Mouse (Mus musculus) midbrain, embryonic 16.5 days (tissue): ENCODE measurements around the gene Drd1. TPM values are rescaled to one million over a fixed set of nuclear protein-coding genes. Genes with fewer than 3 reads are reported as not detected.

ENCODE experiments used
- ATAC-seq: fragments of 200-750 bp; cut with Nextera tagmentation; 2 replicates; pipeline ENCODE4 v1.8.0; 2017; ENCODE audit warnings: moderate TSS enrichment
- H3K27ac ChIP-seq: fragments of 300-500 bp; sonication (generic); 2 replicates; pipeline ENCODE4 v1.5.1; 2014; ENCODE audit warnings: mild to moderate bottlenecking, low read length, mixed read lengths
- H3K27me3 ChIP-seq: fragments of 300-500 bp; sonication (generic); 2 replicates; pipeline ENCODE4 v1.6.1; 2014; ENCODE audit warnings: low read depth, low read length, mixed read lengths; ENCODE audit not compliant: control insufficient read depth, insufficient read depth
- H3K36me3 ChIP-seq: fragments of 300-500 bp; sonication (generic); 2 replicates; pipeline ENCODE4 v1.6.1; 2014; ENCODE audit warnings: mild to moderate bottlenecking, low read length, moderate library complexity, mixed read lengths; ENCODE audit not compliant: control insufficient read depth, insufficient read depth
- H3K4me1 ChIP-seq: fragments of 300-500 bp; sonication (generic); 2 replicates; pipeline ENCODE4 v1.6.1; 2014; ENCODE audit warnings: mild to moderate bottlenecking, low read length, mixed read lengths; ENCODE audit not compliant: control insufficient read depth, insufficient read depth
- H3K4me2 ChIP-seq: fragments of 300-500 bp; sonication (generic); 2 replicates; pipeline ENCODE4 v1.6.1; 2014; ENCODE audit warnings: mild to moderate bottlenecking, low read length, mixed read lengths
- H3K4me3 ChIP-seq: fragments of 300-500 bp; sonication (generic); 2 replicates; pipeline ENCODE4 v1.5.1; 2014; ENCODE audit warnings: low read depth, mild to moderate bottlenecking, low read length, moderate library complexity, mixed read lengths
- H3K9ac ChIP-seq: fragments of 300-500 bp; sonication (generic); 2 replicates; pipeline ENCODE4 v1.6.1; 2014; ENCODE audit warnings: low read depth, low read length, mixed read lengths
- H3K9me3 ChIP-seq: fragments of 300-500 bp; sonication (generic); replicated peaks from 2 replicates; pipeline ENCODE4 v1.6.1; 2014; ENCODE audit warnings: mild to moderate bottlenecking, low read length, mixed read lengths; ENCODE audit not compliant: control insufficient read depth, poor library complexity, severe bottlenecking
- WGBS: fragments of 180-500 bp; shearing (Covaris S2); extraction: QIAGEN DNeasy Blood & Tissue Kit; methylation state at CpG from one replicate; pipeline ENCODE4 v1.1.7; 2014; 5-methylcytosine and 5-hydroxymethylcytosine counted together
- polyA plus RNA-seq: library from polyadenylated mRNA; unstranded; fragments of >200 nt; fragmentation: Nextera tagmentation; extraction: Ambion mirVana; gene quantifications from 2 replicates; pipeline ENCODE4 v1.2.1, GENCODE M21; 2015

Gene Drd1
- polyA plus RNA-seq, 1 experiment from 2014 or later: 5.2 TPM

DNA sequence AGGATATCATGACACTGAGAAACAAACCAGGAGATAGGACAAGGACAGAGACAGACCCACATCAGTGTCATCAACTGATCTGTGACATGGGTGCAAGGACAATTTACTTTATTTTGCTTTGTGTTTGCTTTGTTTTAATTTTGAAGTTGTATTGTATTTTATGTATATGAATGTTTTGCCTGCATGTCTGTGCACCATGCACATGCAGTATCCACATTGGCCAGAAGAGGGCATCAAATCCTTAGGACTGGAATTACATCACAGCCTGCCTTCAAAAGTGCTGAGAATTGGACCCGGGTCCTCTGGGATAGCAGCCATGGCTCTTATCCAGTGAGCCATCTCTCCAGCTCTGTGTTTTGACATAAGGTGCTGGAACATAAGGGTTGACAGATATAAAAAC lies 20.0 kb downstream of the Drd1 start:
- H3K36me3 ChIP-seq: no peaks in the 10 kb centered on the region
- no peak for ATAC-seq
- H3K4me3 ChIP-seq: no peak overlapping the region
- H3K27ac ChIP-seq: no peak overlapping the region
- no peaks in the 10 kb centered on the region for H3K4me1 ChIP-seq
- no peak overlapping the region for H3K4me2 ChIP-seq
- no peaks in the 10 kb centered on the region for H3K9me3 ChIP-seq
- no peaks in the 10 kb centered on the region for H3K27me3 ChIP-seq
- 84% methylated on average over 1 of the region's 1 CpGs for WGBS
- no peak overlapping the region for H3K9ac ChIP-seq

DNA sequence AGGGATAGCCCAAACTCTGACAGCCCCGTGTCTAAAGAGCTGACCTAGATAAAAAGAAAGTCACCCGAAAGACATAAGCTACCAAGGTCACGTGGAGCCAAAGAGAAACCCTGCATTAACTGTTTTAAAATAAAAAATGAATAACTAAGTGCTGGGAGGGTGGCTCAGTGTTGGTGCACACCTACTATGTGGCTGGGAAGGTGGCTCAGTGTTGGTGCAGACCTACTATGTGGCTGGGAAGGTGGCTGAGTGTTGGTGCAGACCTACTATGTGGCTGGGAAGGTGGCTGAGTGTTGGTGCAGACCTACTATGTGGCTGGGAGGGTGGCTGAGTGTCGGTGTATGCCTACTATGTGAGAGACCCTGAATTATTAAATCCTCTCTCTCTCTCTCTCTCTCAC lies 21.9 kb downstream of the Drd1 start:
- H3K4me2 ChIP-seq: no peak overlapping the region
- ATAC-seq: no peak
- no peak overlapping the region for H3K4me3 ChIP-seq
- no peaks in the 10 kb centered on the region for H3K4me1 ChIP-seq
- no peaks in the 10 kb centered on the region for H3K9me3 ChIP-seq
- no peaks in the 10 kb centered on the region for H3K27me3 ChIP-seq
- H3K9ac ChIP-seq: no peak overlapping the region
- H3K27ac ChIP-seq: no peak overlapping the region
- H3K36me3 ChIP-seq: no peaks in the 10 kb centered on the region
- 79% methylated on average over 4 of the region's 4 CpGs for WGBS

- H3K36me3 ChIP-seq: no peaks in the 10 kb centered on the region
- no peak overlapping the region for H3K9ac ChIP-seq
- no peak overlapping the region for H3K4me3 ChIP-seq
- H3K4me2 ChIP-seq: no peak overlapping the region
- no peaks in the 10 kb centered on the region for H3K27me3 ChIP-seq
- H3K4me1 ChIP-seq: no peaks in the 10 kb centered on the region
- no peak for ATAC-seq
- no peaks in the 10 kb centered on the region for H3K9me3 ChIP-seq
- no peak overlapping the region for H3K27ac ChIP-seq
- 66% methylated on average over 7 of the region's 7 CpGs for WGBS
These were observed 28.4 kb downstream of the Drd1 start for GRCm38 (mm10) chr13:54027079-54027478.

DNA sequence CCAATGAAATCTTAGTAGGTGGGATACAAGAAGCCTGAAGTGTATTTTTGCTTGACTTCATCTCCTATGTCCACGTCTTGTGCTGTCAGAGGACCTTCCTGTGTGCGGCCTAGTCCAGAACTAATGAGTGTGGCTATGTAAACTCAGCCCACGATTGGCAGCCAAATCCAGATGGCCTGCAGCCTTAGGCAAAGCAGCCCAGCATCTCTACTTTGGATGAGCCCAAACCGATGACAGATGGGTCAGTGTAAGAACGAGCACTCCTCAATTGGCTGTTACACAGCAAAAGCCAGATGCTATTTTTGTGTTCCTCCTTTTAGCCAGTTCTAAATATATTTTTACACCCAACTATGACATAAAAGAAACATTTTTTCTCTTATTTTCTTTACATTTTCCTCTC lies 32.2 kb downstream of the Drd1 start:
- Histone ChIP-seq H3K4me3 (no peak overlapping the region), H3K4me1 (no peaks in the 10 kb centered on the region), H3K9me3 (no peaks in the 10 kb centered on the region), H3K36me3 (no peaks in the 10 kb centered on the region), H3K27ac (no peak overlapping the region), H3K4me2 (no peak overlapping the region), H3K9ac (no peak overlapping the region), H3K27me3 (no peaks in the 10 kb centered on the region)
- 69% methylated on average over 5 of the region's 5 CpGs for WGBS
- ATAC-seq: no peak

- ATAC-seq: no peak
- H3K4me2 ChIP-seq: no peak overlapping the region
- no peaks in the 10 kb centered on the region for H3K36me3 ChIP-seq
- no peaks in the 10 kb centered on the region for H3K27me3 ChIP-seq
- H3K4me3 ChIP-seq: no peak overlapping the region
- H3K9me3 ChIP-seq: no peaks in the 10 kb centered on the region
- no peak overlapping the region for H3K9ac ChIP-seq
- 88% methylated on average over 4 of the region's 4 CpGs for WGBS
- H3K27ac ChIP-seq: no peak overlapping the region
- no peaks in the 10 kb centered on the region for H3K4me1 ChIP-seq
These were observed 46.8 kb downstream of the Drd1 start for GRCm38 (mm10) chr13:54008716-54009115.

Other genes with a start within 250 kb of the Drd1 start
- 112 and 119 TPM in 2 replicates for gene Sfxn1, start 16.2 kb upstream of the Drd1 start, polyA plus RNA-seq
- 1.1 and 1.2 TPM in 2 replicates for gene Hrh2, start 136.4 kb upstream of the Drd1 start, polyA plus RNA-seq